Mouse (Mus musculus) midbrain, embryonic 16.5 days (tissue): ENCODE data around the gene Akr1d1. TPM values are rescaled to one million over a fixed set of nuclear protein-coding genes. Genes with fewer than 3 reads are reported as not detected.

Experiments used
- ATAC-seq: fragments of 200-750 bp; cut with Nextera tagmentation; 2 replicates; pipeline ENCODE4 v1.8.0; 2017; ENCODE audit warnings: moderate TSS enrichment
- H3K27ac ChIP-seq: fragments of 300-500 bp; sonication (generic); 2 replicates; pipeline ENCODE4 v1.5.1; 2014; ENCODE audit warnings: mild to moderate bottlenecking, low read length, mixed read lengths
- H3K27me3 ChIP-seq: fragments of 300-500 bp; sonication (generic); 2 replicates; pipeline ENCODE4 v1.6.1; 2014; ENCODE audit warnings: low read depth, low read length, mixed read lengths; ENCODE audit not compliant: control insufficient read depth, insufficient read depth
- H3K36me3 ChIP-seq: fragments of 300-500 bp; sonication (generic); 2 replicates; pipeline ENCODE4 v1.6.1; 2014; ENCODE audit warnings: mild to moderate bottlenecking, low read length, moderate library complexity, mixed read lengths; ENCODE audit not compliant: control insufficient read depth, insufficient read depth
- H3K4me1 ChIP-seq: fragments of 300-500 bp; sonication (generic); 2 replicates; pipeline ENCODE4 v1.6.1; 2014; ENCODE audit warnings: mild to moderate bottlenecking, low read length, mixed read lengths; ENCODE audit not compliant: control insufficient read depth, insufficient read depth
- H3K4me2 ChIP-seq: fragments of 300-500 bp; sonication (generic); 2 replicates; pipeline ENCODE4 v1.6.1; 2014; ENCODE audit warnings: mild to moderate bottlenecking, low read length, mixed read lengths
- H3K4me3 ChIP-seq: fragments of 300-500 bp; sonication (generic); 2 replicates; pipeline ENCODE4 v1.5.1; 2014; ENCODE audit warnings: low read depth, mild to moderate bottlenecking, low read length, moderate library complexity, mixed read lengths
- H3K9ac ChIP-seq: fragments of 300-500 bp; sonication (generic); 2 replicates; pipeline ENCODE4 v1.6.1; 2014; ENCODE audit warnings: low read depth, low read length, mixed read lengths
- H3K9me3 ChIP-seq: fragments of 300-500 bp; sonication (generic); replicated peaks from 2 replicates; pipeline ENCODE4 v1.6.1; 2014; ENCODE audit warnings: mild to moderate bottlenecking, low read length, mixed read lengths; ENCODE audit not compliant: control insufficient read depth, poor library complexity, severe bottlenecking
- WGBS: fragments of 180-500 bp; shearing (Covaris S2); extraction: QIAGEN DNeasy Blood & Tissue Kit; methylation state at CpG from one replicate; pipeline ENCODE4 v1.1.7; 2014; 5-methylcytosine and 5-hydroxymethylcytosine counted together
- polyA plus RNA-seq: library from polyadenylated mRNA; unstranded; fragments of >200 nt; fragmentation: Nextera tagmentation; extraction: Ambion mirVana; gene quantifications from 2 replicates; pipeline ENCODE4 v1.2.1, GENCODE M21; 2015

Akr1d1 gene
- polyA plus RNA-seq, 1 experiment from 2014 or later = not detected

DNA sequence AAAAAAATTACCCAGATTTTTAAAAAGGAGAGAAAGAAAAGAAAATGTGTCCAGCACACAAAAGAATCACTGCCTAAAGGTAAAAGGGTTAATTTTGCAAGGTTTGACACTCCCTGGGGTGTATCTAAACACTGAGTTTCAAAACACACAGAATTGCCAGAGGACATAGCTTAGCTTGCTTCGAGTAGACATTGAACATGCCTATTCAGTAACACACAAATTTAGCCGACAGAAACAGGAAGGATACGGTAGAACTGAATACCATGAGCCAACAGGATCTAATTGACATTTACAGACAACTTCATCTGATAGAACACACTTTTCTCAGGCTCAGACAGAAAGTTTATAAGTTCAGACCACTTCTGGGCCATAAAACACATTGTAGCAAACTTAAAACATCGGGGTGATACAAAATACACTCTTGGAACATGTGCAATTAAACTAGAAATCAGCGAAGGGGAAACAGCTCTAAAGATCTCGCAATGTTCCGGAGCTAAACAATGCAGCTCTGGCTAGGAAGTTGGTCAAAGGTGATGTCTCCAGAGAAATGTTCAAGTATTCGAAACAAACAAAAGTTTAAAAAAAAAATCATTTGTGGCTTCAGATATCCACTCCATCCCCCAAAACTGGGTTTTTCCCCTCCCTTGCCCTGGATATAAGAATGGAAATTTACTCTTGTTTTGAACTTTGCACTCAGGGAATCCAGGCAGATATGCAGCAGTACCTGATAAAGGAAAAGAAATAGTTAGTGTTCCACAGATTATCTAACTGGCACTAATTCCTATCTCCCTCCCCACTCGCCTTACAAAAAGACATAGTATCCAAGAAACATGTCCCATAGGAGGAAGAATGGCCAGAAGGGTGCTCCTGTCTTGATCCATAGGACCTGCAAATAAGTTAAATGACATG lies 73.1 kb downstream of the Akr1d1 start:
- no peak overlapping the region for H3K4me2 ChIP-seq
- H3K4me3 ChIP-seq = no peak overlapping the region
- no peak overlapping the region for H3K9ac ChIP-seq
- no peak overlapping the region for H3K27ac ChIP-seq
- no peaks in the 10 kb centered on the region for H3K9me3 ChIP-seq
- H3K36me3 ChIP-seq = no peaks in the 10 kb centered on the region
- H3K27me3 ChIP-seq = no peaks in the 10 kb centered on the region
- 53% methylated on average over 9 of the region's 9 CpGs for WGBS
- no peaks in the 10 kb centered on the region for H3K4me1 ChIP-seq
- ATAC-seq = no peak

DNA sequence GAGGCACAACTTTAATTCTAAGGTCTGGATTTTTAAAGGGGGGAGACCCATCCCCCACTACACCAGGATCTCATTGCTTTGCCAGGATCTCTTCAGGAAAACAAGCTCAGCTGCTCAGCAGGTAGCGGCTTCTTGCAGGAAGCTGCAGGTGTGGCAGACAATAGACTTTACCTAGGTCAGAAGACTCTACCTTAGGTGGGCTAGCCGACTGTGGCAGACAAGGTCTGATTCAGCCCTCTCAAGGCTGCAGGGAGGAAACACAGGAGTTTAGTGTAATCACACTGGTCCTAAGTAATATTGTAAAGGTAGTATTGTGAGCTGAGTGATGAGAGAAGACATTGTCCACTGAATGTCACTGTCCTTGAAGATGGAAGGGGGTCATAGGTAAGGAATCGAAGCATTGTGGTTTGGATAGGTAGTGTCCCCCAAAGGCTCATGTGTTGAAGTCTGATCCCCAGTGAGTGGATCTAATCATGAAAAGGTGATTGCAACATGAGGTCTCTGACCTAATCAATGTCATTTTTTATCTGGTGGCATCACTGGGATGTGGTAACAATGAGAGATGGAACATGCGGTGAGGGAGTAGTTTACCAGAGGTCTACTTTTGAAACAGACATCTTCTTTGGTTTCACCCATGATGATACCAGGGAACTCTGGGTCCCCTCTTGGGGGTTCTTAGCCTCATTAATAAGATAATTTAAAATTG lies 74.4 kb downstream of the Akr1d1 start:
- no peak overlapping the region for H3K27ac ChIP-seq
- no peak overlapping the region for H3K4me3 ChIP-seq
- H3K4me1 ChIP-seq = no peaks in the 10 kb centered on the region
- no peaks in the 10 kb centered on the region for H3K36me3 ChIP-seq
- H3K27me3 ChIP-seq = no peaks in the 10 kb centered on the region
- no peak for ATAC-seq
- no peaks in the 10 kb centered on the region for H3K9me3 ChIP-seq
- no peak overlapping the region for H3K4me2 ChIP-seq
- WGBS = 72% methylated on average over 4 of the region's 4 CpGs
- H3K9ac ChIP-seq = no peak overlapping the region

DNA sequence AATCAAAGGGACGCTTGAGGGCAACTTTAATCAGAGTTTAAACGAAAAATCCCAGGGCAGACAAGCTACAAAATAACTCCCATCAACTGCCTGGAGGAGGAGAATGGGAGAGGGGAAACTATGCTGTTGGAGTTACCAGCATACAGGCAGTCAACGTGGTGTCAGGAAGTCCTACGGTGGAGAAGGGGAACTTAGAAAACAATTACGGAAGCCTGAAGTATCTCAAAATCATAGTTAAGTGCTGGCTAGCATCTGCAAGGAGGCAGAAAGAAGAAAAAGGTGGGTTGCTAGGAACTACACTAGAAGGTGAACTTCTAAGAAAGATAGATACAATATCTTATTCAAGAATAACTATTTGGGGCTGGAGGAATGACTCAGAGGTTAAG lies 74.9 kb downstream of the Akr1d1 start:
- Histone ChIP-seq H3K27ac (no peak overlapping the region), H3K9me3 (no peaks in the 10 kb centered on the region), H3K4me3 (no peak overlapping the region), H3K4me1 (no peaks in the 10 kb centered on the region), H3K4me2 (no peak overlapping the region), H3K9ac (no peak overlapping the region), H3K36me3 (no peaks in the 10 kb centered on the region), H3K27me3 (no peaks in the 10 kb centered on the region)
- ATAC-seq = no peak
- 61% methylated on average over 5 of the region's 5 CpGs for WGBS

GRCm38 (mm10) chr6:37607511-37608289 lies 77.7 kb downstream of the Akr1d1 start:
- Histone ChIP-seq H3K4me1 (no peaks in the 10 kb centered on the region), H3K36me3 (no peaks in the 10 kb centered on the region), H3K9me3 (no peaks in the 10 kb centered on the region), H3K27ac (no peak overlapping the region), H3K9ac (no peak overlapping the region), H3K4me2 (no peak overlapping the region), H3K27me3 (no peaks in the 10 kb centered on the region), H3K4me3 (no peak overlapping the region)
- ATAC-seq = no peak
- WGBS = 69% methylated on average over 3 of the region's 3 CpGs

DNA sequence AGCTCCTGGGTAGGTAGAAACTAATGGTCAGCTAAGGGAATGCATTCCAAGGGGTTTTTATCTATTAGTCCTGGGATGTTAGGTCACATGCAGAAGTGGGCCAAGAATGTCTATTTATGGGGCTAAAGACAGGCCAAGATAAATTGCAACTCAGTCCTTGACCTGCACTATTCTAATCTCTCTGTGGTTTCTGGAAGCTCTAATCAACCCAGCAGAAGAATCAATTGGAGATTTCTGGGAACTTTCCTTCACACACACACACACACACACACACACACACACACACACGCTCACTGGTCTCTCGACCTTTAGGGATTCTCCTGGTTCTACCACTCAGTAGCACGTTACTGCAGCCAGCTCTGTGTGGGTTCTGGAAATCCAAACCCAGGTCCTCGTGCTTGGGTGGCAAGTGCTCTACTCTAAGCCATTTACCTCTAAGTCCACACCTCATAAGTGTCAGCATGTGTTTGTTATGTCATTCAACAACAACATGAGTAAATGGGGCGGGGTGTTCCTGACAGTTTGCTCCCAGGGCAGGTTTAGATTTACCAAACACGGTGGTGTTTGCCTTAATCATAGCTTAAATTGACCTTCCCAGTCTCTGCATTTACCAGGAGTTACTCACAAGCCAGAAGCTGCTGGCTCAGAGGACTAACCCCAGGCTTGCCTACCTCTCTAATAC lies 82.8 kb downstream of the Akr1d1 start:
- Histone ChIP-seq H3K27me3 (no peaks in the 10 kb centered on the region), H3K4me1 (no peaks in the 10 kb centered on the region), H3K4me3 (no peak overlapping the region), H3K4me2 (no peak overlapping the region), H3K9ac (no peak overlapping the region), H3K9me3 (no peaks in the 10 kb centered on the region), H3K27ac (no peak overlapping the region), H3K36me3 (no peaks in the 10 kb centered on the region)
- ATAC-seq = no peak
- 91% methylated on average over 6 of the region's 6 CpGs for WGBS

DNA sequence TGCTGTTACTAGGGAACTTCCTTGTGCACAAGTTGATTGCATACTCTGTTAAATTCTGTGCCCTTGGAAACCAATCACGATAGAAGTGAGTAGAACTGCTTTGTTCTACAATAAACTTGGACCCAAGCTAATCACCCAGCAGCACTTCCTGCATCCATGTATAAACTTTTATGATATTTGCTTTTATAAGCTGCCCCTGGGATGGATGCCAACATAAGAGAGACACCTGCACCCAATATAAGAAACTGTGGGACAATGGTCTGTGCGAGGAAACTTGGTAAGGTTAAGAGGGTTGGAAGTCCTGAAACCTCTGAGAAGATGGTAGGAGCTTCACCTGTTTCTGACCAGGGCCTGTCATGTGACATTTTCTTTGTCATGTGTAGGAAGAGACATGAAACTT lies 85.5 kb downstream of the Akr1d1 start:
- H3K9ac ChIP-seq = no peak overlapping the region
- 95% methylated on average over 2 of the region's 2 CpGs for WGBS
- H3K4me1 ChIP-seq = no peaks in the 10 kb centered on the region
- ATAC-seq = no peak
- no peak overlapping the region for H3K4me2 ChIP-seq
- H3K9me3 ChIP-seq = no peaks in the 10 kb centered on the region
- H3K4me3 ChIP-seq = no peak overlapping the region
- H3K27me3 ChIP-seq = no peaks in the 10 kb centered on the region
- H3K27ac ChIP-seq = no peak overlapping the region
- H3K36me3 ChIP-seq = no peaks in the 10 kb centered on the region

DNA sequence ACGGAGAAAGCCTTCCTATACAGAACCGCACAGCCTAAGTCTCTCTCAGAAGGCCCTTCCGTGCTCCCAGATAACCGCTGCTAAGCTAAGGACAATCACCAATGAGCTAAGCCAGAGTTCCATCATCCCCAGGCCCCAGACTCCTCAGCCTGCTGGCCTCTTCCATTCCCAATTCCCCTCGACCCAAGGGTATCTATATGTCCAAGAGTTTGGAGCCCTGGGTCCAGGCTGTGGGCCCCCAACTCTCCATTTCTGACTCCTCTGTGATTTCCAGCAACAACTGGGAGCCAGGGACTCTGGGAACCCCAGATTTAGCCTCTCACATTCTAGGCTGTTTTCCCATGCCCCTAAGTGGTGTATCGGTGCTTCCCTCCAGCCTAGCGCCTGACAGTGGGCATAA lies 86.2 kb downstream of the Akr1d1 start:
- no peaks in the 10 kb centered on the region for H3K9me3 ChIP-seq
- ATAC-seq = no peak
- no peaks in the 10 kb centered on the region for H3K27me3 ChIP-seq
- WGBS = 93% methylated on average over 7 of the region's 7 CpGs
- no peaks in the 10 kb centered on the region for H3K4me1 ChIP-seq
- H3K4me3 ChIP-seq = no peak overlapping the region
- no peaks in the 10 kb centered on the region for H3K36me3 ChIP-seq
- no peak overlapping the region for H3K9ac ChIP-seq
- H3K27ac ChIP-seq = no peak overlapping the region
- no peak overlapping the region for H3K4me2 ChIP-seq

- H3K4me3 ChIP-seq = no peak overlapping the region
- WGBS = 77% methylated on average over 10 of the region's 10 CpGs
- no peaks in the 10 kb centered on the region for H3K27me3 ChIP-seq
- no peak overlapping the region for H3K4me2 ChIP-seq
- no peaks in the 10 kb centered on the region for H3K4me1 ChIP-seq
- no peaks in the 10 kb centered on the region for H3K9me3 ChIP-seq
- no peak overlapping the region for H3K9ac ChIP-seq
- no peaks in the 10 kb centered on the region for H3K36me3 ChIP-seq
- no peak overlapping the region for H3K27ac ChIP-seq
- ATAC-seq = no peak
These were observed 87.5 kb downstream of the Akr1d1 start for GRCm38 (mm10) chr6:37617431-37618011.
